Mouse (Mus musculus): Measurements from ENCODE around the gene Aff3. TPM values are rescaled to one million over a fixed set of nuclear protein-coding genes. Genes with fewer than 3 reads are reported as not detected.

Aff3 gene
- total RNA-seq, 1 experiment = 1.7 TPM

GRCm38 (mm10) chr1:38513970-38514633, 150.7 kb downstream of the Aff3 start:
- H3K36me3 ChIP-seq (ENCODE audit: control insufficient read depth, insufficient read depth, low read length, poor library complexity, severe bottlenecking) = no peaks in the 10 kb centered on the region
- no peak overlapping the region for H3K9ac ChIP-seq (ENCODE audit: insufficient read depth, low read depth, low read length, poor library complexity, severe bottlenecking)
- no peak for DNase-seq (ENCODE audit: low read depth, low spot score)
- H3K9me3 ChIP-seq (ENCODE audit: control insufficient read depth, insufficient read depth, low read depth, low read length) = no peaks in the 10 kb centered on the region
- no peaks in the 10 kb centered on the region for H3K4me1 ChIP-seq (ENCODE audit: control insufficient read depth in 2 of 2, insufficient read depth in 2 of 2, low read length in 2 of 2, poor library complexity in 1 of 2)
- in situ Hi-C loops (cut with MboI; ENCODE audit: low sequenced_read_pairs in 2 of 2, unreplicated experiment in 2 of 2) = no loop called here
- TF ChIP-seq CHD2 (IDR thresholded peaks at IDR 0.05; ENCODE audit: low read depth, low read length) (no peak), ZNF384 (IDR thresholded peaks at IDR 0.05; ENCODE audit: low read depth, low read length) (no peak), MAFK (IDR thresholded peaks at IDR 0.05; ENCODE audit: insufficient read depth, low read depth, low read length) (no peak), HCFC1 (IDR thresholded peaks at IDR 0.05; ENCODE audit: borderline replicate concordance, insufficient read depth, low read length) (no peak), ZC3H11A (IDR thresholded peaks at IDR 0.05; ENCODE audit: borderline replicate concordance, low read depth, low read length) (no peak)
- H3K27ac ChIP-seq (ENCODE audit: insufficient read depth, low read depth, low read length, poor library complexity, severe bottlenecking) = no peak overlapping the region
- no peak overlapping the region for H3K4me3 ChIP-seq (ENCODE audit: insufficient read depth in 1 of 2, low read depth in 1 of 2, low read length in 2 of 2, poor library complexity in 1 of 2, severe bottlenecking in 1 of 2)

GRCm38 (mm10) chr1:38512258-38513081, 152.3 kb downstream of the Aff3 start:
- TF ChIP-seq ZC3H11A (IDR thresholded peaks at IDR 0.05; ENCODE audit: borderline replicate concordance, low read depth, low read length) (no peak), MAFK (IDR thresholded peaks at IDR 0.05; ENCODE audit: insufficient read depth, low read depth, low read length) (no peak), ZNF384 (IDR thresholded peaks at IDR 0.05; ENCODE audit: low read depth, low read length) (no peak), HCFC1 (IDR thresholded peaks at IDR 0.05; ENCODE audit: borderline replicate concordance, insufficient read depth, low read length) (no peak), CHD2 (IDR thresholded peaks at IDR 0.05; ENCODE audit: low read depth, low read length) (no peak)
- Histone ChIP-seq H3K4me1 (ENCODE audit: control insufficient read depth in 2 of 2, insufficient read depth in 2 of 2, low read length in 2 of 2, poor library complexity in 1 of 2) (no peaks in the 10 kb centered on the region), H3K9me3 (ENCODE audit: control insufficient read depth, insufficient read depth, low read depth, low read length) (no peaks in the 10 kb centered on the region), H3K4me3 (ENCODE audit: insufficient read depth in 1 of 2, low read depth in 1 of 2, low read length in 2 of 2, poor library complexity in 1 of 2, severe bottlenecking in 1 of 2) (no peak overlapping the region), H3K9ac (ENCODE audit: insufficient read depth, low read depth, low read length, poor library complexity, severe bottlenecking) (no peak overlapping the region), H3K36me3 (ENCODE audit: control insufficient read depth, insufficient read depth, low read length, poor library complexity, severe bottlenecking) (no peaks in the 10 kb centered on the region), H3K27ac (ENCODE audit: insufficient read depth, low read depth, low read length, poor library complexity, severe bottlenecking) (no peak overlapping the region)
- in situ Hi-C loops (cut with MboI; ENCODE audit: low sequenced_read_pairs in 2 of 2, unreplicated experiment in 2 of 2) = no loop called here
- DNase-seq (ENCODE audit: low read depth, low spot score) = no peak

GRCm38 (mm10) chr1:38511076-38511475, 153.7 kb downstream of the Aff3 start:
- H3K4me1 ChIP-seq (ENCODE audit: control insufficient read depth in 2 of 2, insufficient read depth in 2 of 2, low read length in 2 of 2, poor library complexity in 1 of 2) = no peaks in the 10 kb centered on the region; a peak in 1 of 4 replicates
- no peak overlapping the region for H3K27ac ChIP-seq (ENCODE audit: insufficient read depth, low read depth, low read length, poor library complexity, severe bottlenecking)
- H3K36me3 ChIP-seq (ENCODE audit: control insufficient read depth, insufficient read depth, low read length, poor library complexity, severe bottlenecking) = no peaks in the 10 kb centered on the region
- H3K9me3 ChIP-seq (ENCODE audit: control insufficient read depth, insufficient read depth, low read depth, low read length) = no peaks in the 10 kb centered on the region
- TF ChIP-seq ZNF384 (IDR thresholded peaks at IDR 0.05; ENCODE audit: low read depth, low read length) = no peak
- no peak for TF ChIP-seq MAFK (IDR thresholded peaks at IDR 0.05; ENCODE audit: insufficient read depth, low read depth, low read length)
- TF ChIP-seq CHD2 (IDR thresholded peaks at IDR 0.05; ENCODE audit: low read depth, low read length) = no peak
- no peak for TF ChIP-seq HCFC1 (IDR thresholded peaks at IDR 0.05; ENCODE audit: borderline replicate concordance, insufficient read depth, low read length)
- TF ChIP-seq ZC3H11A (IDR thresholded peaks at IDR 0.05; ENCODE audit: borderline replicate concordance, low read depth, low read length) = no peak
- in situ Hi-C loops (cut with MboI; ENCODE audit: low sequenced_read_pairs in 2 of 2, unreplicated experiment in 2 of 2) = no loop called here
- no peak overlapping the region for H3K4me3 ChIP-seq (ENCODE audit: insufficient read depth in 1 of 2, low read depth in 1 of 2, low read length in 2 of 2, poor library complexity in 1 of 2, severe bottlenecking in 1 of 2)
- H3K9ac ChIP-seq (ENCODE audit: insufficient read depth, low read depth, low read length, poor library complexity, severe bottlenecking) = no peak overlapping the region
- no peak for DNase-seq (ENCODE audit: low read depth, low spot score)

- H3K27ac ChIP-seq (ENCODE audit: insufficient read depth, low read depth, low read length, poor library complexity, severe bottlenecking) = no peak overlapping the region
- no peak overlapping the region for H3K4me3 ChIP-seq (ENCODE audit: insufficient read depth in 1 of 2, low read depth in 1 of 2, low read length in 2 of 2, poor library complexity in 1 of 2, severe bottlenecking in 1 of 2)
- no peak for DNase-seq (ENCODE audit: low read depth, low spot score)
- H3K9ac ChIP-seq (ENCODE audit: insufficient read depth, low read depth, low read length, poor library complexity, severe bottlenecking) = no peak overlapping the region
- in situ Hi-C loops (cut with MboI; ENCODE audit: low sequenced_read_pairs in 2 of 2, unreplicated experiment in 2 of 2) = no loop called here
- no peaks in the 10 kb centered on the region; a peak in 1 of 4 replicates for H3K4me1 ChIP-seq (ENCODE audit: control insufficient read depth in 2 of 2, insufficient read depth in 2 of 2, low read length in 2 of 2, poor library complexity in 1 of 2)
- H3K36me3 ChIP-seq (ENCODE audit: control insufficient read depth, insufficient read depth, low read length, poor library complexity, severe bottlenecking) = no peaks in the 10 kb centered on the region
- H3K9me3 ChIP-seq (ENCODE audit: control insufficient read depth, insufficient read depth, low read depth, low read length) = no peaks in the 10 kb centered on the region
- TF ChIP-seq ZNF384 (IDR thresholded peaks at IDR 0.05; ENCODE audit: low read depth, low read length) (no peak), CHD2 (IDR thresholded peaks at IDR 0.05; ENCODE audit: low read depth, low read length) (no peak), MAFK (IDR thresholded peaks at IDR 0.05; ENCODE audit: insufficient read depth, low read depth, low read length) (no peak), HCFC1 (IDR thresholded peaks at IDR 0.05; ENCODE audit: borderline replicate concordance, insufficient read depth, low read length) (no peak), ZC3H11A (IDR thresholded peaks at IDR 0.05; ENCODE audit: borderline replicate concordance, low read depth, low read length) (no peak)
Observed at GRCm38 (mm10) chr1:38509301-38509700, 155.5 kb downstream of the Aff3 start.
